Mouse (Mus musculus) kidney, adult 2 months (tissue): Measurements from ENCODE around the gene Foxl1. TPM values are rescaled to one million over a fixed set of nuclear protein-coding genes. Genes with fewer than 3 reads are reported as not detected.
A peak's percentile ranks its signal among the peaks of the same experiment; 100 is the strongest.

Experiments used
- DNase-seq: peaks from one replicate; pipeline ENCODE4 v3.0.0; 2021
- H3K27ac ChIP-seq: fragments of 200-500 bp; 2 replicates; pipeline ENCODE4 v1.5.1; 2012; ENCODE audit warnings: low read depth, low read length, control low read depth, inconsistent platforms; ENCODE audit not compliant: insufficient read depth
- H3K27me3 ChIP-seq: fragments of 200-500 bp; replicated peaks from 2 replicates; pipeline ENCODE4 v1.6.1; 2012; ENCODE audit warnings: mild to moderate bottlenecking, moderate library complexity, low read length, inconsistent platforms; ENCODE audit not compliant: control insufficient read depth, insufficient read depth
- H3K36me3 ChIP-seq: fragments of 200-500 bp; 2 replicates; pipeline ENCODE4 v1.6.1; 2012; ENCODE audit warnings: mild to moderate bottlenecking, moderate library complexity, low read length, inconsistent platforms; ENCODE audit not compliant: control insufficient read depth, insufficient read depth
- H3K4me1 ChIP-seq: fragments of 200-500 bp; 2 replicates; pipeline ENCODE4 v1.6.1; 2011; ENCODE audit warnings: low read length; ENCODE audit not compliant: control insufficient read depth, insufficient read depth
- H3K4me3 ChIP-seq: fragments of 200-500 bp; 2 replicates; pipeline ENCODE4 v1.5.1; 2011; ENCODE audit warnings: mild to moderate bottlenecking, low read depth, low read length, control low read depth; ENCODE audit not compliant: insufficient read depth
- CTCF ChIP-seq: fragments of 200-500 bp; conservative IDR thresholded peaks from 2 replicates; pipeline ENCODE4 v1.5.1; 2011; ENCODE audit warnings: low read depth, mild to moderate bottlenecking, control low read depth, low read length, moderate library complexity, mixed read lengths; ENCODE audit not compliant: insufficient read depth, insufficient read length
- POLR2A ChIP-seq: fragments of 200-500 bp; IDR thresholded peaks from one replicate; pipeline ENCODE4 v1.6.1; 2011; ENCODE audit warnings: low read depth, low read length, control low read depth
- WGBS: fragments of 180-500 bp; shearing (Covaris S2); methylation state at CpG from one replicate; pipeline ENCODE4 v1.1.7; 2018; 5-methylcytosine and 5-hydroxymethylcytosine counted together
- polyA plus RNA-seq: library from polyadenylated mRNA; depleted of rRNA; stranded (reverse); fragments of >200 nt; gene quantifications from 2 replicates; pipeline ENCODE4 v1.2.3, GENCODE M21; 2012; rRNA removed

Foxl1 gene
- polyA plus RNA-seq, 1 experiment, result 0.75 TPM

DNA sequence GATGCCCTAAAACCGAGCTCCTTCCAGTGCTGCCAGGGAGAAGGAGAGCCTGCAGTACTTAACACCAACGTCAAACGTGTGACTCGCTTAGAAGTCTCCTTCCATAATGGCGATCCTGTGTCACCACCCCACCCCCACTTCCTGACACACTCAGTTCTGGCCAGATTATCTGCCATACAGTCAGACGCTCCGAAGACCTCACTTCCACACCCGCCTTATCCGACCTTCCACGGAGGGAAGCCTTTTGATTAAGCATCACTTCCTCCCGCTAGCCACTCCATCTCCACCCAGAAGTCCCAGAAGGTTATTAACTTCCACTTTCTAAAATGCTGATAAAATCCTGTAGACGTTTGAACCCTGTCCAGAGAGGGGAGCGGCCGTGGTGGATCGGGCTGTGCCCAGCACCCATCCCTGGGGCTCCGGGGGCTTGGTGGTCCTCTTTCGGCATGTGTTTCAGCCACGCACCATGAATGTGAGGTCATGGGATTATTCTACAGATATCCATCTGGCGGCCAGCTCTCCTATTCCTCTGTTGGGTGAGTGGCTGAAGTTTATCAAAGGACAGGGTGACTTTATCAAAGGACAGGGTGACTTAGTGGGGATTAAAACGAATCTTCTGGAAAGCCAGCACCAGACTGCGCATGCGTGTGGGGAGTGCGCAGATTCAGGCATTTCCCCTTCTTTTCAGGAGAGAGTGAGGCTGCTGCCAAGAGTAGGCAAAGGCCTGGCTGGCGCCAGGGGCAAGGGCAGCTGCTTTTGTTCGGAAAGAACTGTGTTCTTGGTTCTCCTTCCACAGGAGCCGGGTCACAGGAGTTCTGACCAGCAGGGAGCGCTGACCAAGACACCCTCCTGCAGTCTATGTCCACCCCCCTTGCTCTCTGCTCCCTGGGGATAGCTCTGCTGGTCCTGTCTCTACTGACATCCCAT lies 43.1 kb downstream of the Foxl1 start:
- Histone ChIP-seq H3K27ac (peak overlapping the region; percentile 24; the same call in 1 of the 2 replicates), H3K4me3 (0 out of 2 replicates have a peak overlapping the region, but pooled peaks have one; percentile 1), H3K4me1 (no peaks in the 10 kb centered on the region), H3K27me3 (no peaks in the 10 kb centered on the region), H3K36me3 (no peaks in the 10 kb centered on the region)
- 51% methylated on average over 27 of the region's 27 CpGs for WGBS
- TF ChIP-seq CTCF, result 0 out of 2 replicates have a peak, but pooled peaks have one; percentile 7
- TF ChIP-seq POLR2A, result no peak
- peak; percentile 61 for DNase-seq

DNA sequence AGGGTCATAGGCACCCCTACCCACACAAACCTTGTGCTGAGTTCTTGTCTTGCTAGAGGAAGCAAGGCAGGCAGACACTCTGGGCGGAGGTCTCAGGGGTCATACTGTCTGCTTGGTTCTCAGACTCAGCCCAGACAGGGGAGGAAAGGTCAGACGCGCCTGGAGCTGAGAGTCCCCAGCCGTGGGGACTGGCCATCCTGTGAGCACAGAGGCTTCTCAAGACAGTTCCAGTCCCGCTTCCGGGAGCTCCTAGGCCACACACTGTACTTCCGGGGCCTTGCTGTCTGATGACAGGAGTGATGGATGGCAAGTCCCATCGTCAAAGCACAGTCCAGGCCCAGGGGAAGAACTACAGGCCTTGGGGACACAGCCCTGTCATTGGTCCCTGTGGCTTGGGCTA lies 44.8 kb downstream of the Foxl1 start:
- TF ChIP-seq POLR2A, result no peak
- no peak for TF ChIP-seq CTCF
- WGBS, result 70% methylated on average over 8 of the region's 8 CpGs

DNA sequence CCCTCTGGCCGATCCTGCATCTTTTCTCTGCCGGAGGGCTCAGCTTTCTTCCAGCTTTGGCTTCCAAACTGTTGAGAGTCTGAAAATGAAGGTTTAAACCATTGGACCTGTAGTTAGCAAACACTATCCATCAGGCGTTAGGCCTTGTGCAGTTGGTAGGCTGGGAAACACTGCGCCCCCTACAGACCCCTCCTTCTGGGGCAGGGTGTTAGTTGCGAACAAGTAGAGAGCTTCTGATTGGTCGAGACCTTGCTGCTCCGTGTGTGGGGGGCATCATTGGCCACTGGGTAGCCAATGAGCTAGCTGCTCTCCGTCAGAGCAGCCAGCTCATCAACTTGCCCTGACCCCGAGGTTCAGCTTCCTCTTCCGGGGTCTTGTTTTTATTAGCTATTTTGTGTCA lies 46.4 kb downstream of the Foxl1 start:
- Histone ChIP-seq H3K27me3 (no peaks in the 10 kb centered on the region), H3K27ac (no peak overlapping the region), H3K4me1 (no peaks in the 10 kb centered on the region), H3K4me3 (no peak overlapping the region), H3K36me3 (no peaks in the 10 kb centered on the region)
- 63% methylated on average over 10 of the region's 10 CpGs for WGBS
- TF ChIP-seq CTCF (no peak), POLR2A (no peak)
- DNase-seq, result peak; percentile 72

More for the DNA sequence above, 44.8 kb downstream of the Foxl1 start:
- Histone ChIP-seq H3K36me3 (no peaks in the 10 kb centered on the region), H3K27ac (no peak overlapping the region), H3K27me3 (no peaks in the 10 kb centered on the region), H3K4me1 (no peaks in the 10 kb centered on the region), H3K4me3 (no peak overlapping the region)
- no peak for DNase-seq

DNA sequence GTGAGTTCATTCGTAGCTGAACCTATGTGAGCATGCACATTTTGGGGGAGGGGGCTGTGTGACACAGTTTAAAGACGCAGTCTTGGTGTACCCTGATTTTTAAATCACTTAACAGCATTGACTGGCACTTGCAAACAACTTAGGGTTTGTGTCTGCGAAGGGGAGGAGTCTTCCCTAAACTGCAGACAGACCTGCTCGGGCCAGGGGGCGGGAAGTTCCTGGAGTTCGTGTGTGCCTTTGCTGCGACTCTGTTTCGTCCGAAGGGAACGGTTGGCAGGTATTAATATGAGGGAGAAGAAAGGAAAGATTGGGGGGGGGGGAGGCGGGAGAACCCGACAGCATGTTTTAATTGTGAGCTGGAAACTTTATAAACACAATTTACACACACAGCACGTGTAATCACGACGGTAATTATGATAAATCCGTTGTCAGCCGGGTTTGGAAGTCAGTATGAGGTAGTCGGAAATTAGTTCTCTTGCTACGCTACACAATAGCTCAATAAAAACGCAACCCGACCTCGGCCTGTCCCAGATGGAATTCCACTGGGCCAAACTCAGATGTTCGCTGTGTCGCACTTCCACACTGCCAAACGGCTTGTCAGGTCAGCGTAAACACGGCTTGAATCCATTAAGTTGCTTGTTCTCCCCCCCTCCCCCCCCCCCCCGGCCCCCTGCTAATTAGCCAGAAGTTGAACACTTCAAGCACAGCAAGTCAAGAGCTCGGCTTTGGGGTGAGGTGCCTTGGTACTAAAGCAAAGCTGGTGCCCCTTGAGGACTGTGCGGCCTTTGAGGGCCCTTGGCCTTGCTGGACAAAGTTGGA lies 47.2 kb downstream of the Foxl1 start:
- whole genome bisulfite sequencing, result 45% methylated on average over 30 of the region's 30 CpGs
- Histone ChIP-seq H3K27me3 (no peaks in the 10 kb centered on the region), H3K27ac (peak overlapping the region; percentile 41; the same call in 1 of the 2 replicates), H3K36me3 (no peaks in the 10 kb centered on the region), H3K4me1 (no peaks in the 10 kb centered on the region), H3K4me3 (no peak overlapping the region)
- TF ChIP-seq POLR2A (no peak), CTCF (no peak)
- no peak for DNase-seq

DNA sequence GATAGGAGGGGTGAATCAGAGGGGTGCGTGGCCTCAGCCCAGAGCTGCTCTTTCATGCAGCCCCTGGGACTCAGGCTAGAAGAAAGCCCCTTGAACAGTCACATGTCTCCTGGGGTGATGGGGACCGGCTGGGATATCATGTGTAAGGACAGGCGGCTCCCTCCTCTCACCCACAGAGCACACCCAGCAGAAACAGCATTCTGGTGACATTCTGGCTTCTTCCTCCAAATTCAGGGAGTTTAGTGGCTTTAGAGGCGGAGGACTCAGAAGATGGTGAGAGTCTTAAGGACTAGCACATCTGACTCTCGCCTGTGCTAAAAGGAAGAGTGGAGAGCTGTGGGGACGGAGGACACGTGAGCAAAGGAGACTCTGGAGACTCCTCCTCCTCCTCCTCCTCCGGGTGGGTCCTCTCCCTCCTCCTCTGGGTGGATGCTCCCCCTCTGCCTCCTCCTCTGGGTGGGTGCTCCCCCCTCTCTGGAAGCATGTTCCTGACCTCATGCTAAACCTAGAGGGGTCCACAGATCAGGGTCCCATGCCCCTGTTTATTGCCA lies 47.9 kb downstream of the Foxl1 start:
- 0 out of 2 replicates have a peak overlapping the region, but pooled peaks have one; percentile 29 for H3K27ac ChIP-seq
- no peak overlapping the region for H3K4me3 ChIP-seq
- no peaks in the 10 kb centered on the region for H3K4me1 ChIP-seq
- TF ChIP-seq CTCF, result no peak
- no peak for TF ChIP-seq POLR2A
- 61% methylated on average over 8 of the region's 8 CpGs for WGBS
- H3K27me3 ChIP-seq, result no peaks in the 10 kb centered on the region
- no peak for DNase-seq
- no peaks in the 10 kb centered on the region for H3K36me3 ChIP-seq

DNA sequence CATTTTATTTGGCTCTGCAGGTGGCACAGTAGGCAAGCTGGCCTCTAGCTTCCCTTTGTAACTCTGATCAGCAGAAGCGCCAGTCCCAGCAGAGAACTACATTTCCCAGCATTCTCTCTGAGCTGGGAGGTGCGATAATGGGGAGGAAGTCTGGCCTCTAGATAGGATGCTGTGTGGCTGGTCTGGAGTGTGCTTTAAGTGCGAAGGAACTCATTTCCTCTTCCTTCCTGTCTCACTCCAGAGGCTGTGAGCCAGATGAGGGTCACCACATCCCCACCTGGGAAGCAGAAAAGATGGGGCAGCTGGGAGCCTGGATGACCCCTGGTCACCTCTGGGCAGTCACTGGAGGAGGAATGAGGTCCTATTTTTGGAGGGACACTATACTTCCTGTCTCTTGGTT lies 48.6 kb downstream of the Foxl1 start:
- TF ChIP-seq POLR2A (no peak), CTCF (no peak)
- DNase-seq, result peak; percentile 28
- Histone ChIP-seq H3K27me3 (no peaks in the 10 kb centered on the region), H3K4me1 (no peaks in the 10 kb centered on the region), H3K27ac (no peak overlapping the region), H3K4me3 (no peak overlapping the region), H3K36me3 (no peaks in the 10 kb centered on the region)
- WGBS, result 46% methylated on average over 3 of the region's 3 CpGs

Other genes with a start within 250 kb of the Foxl1 start
- gene Foxf1, start 43.6 kb upstream of the Foxl1 start, polyA plus RNA-seq, result 0.52 and 0.69 TPM in 2 replicates
- gene Mthfsd, start 19.5 kb upstream of the Foxl1 start, polyA plus RNA-seq, result 44.3 and 51.4 TPM in 2 replicates
- gene Foxc2, start 11.8 kb upstream of the Foxl1 start, polyA plus RNA-seq, result 5.8 and 7.4 TPM in 2 replicates